Mouse (Mus musculus): Measurements from ENCODE around the gene Magt1.

The Magt1 gene

DNA sequence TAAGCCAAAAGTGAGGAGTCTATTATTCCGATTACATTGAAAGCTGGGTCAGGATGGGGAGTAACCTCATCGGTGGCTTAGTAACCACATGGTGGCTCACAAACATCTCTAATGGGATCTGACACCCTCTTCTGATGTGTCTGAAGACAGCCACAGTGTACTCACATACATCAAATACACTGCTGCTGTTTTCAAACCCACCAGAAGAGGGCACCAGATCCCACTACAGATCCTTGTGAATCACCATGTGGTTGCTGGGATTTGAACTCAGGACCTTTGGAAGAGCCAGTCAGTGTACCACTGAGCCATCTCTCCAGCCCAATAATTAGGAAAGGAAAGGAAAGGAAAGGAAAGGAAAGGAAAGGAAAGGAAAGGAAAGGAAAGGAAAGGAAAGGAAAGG is 90.3 kb downstream of the Magt1 start:
- TF ChIP-seq GATA4 (IDR thresholded peaks at IDR 0.05; ENCODE audit: insufficient replicate concordance, low read length): no peak
